In the genomic region with DNA sequence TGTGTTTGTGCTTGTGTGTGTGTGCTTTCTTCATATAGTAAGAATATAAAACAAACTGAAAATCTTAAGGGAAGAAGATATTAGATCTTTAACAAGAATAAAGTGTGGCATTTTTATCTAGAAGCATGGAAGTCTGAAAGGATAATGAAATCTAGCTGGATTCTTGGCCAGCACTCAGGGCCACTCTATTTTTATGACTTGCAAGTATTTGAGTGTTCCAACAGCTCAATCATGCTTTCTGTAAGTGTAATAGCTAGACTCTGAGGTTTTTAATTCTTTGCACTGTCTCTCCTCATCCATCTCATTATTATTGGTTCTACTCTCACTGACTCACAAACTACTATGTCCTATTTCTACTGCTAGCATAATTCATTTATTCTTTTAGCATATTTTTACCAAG, we compare ENCODE assay signal across 23 mouse cellular contexts. TPM values are rescaled to one million over a fixed set of nuclear protein-coding genes. Genes with fewer than 3 reads are reported as not detected.
"Had no signal": no experiment of that assay in that cellular context is flagged by ENCODE, and none has a peak within 500 bp of the region (broad histone marks: within the 10 kb centered on the region; RNA-seq: fewer than 3 reads in every experiment).

No protein-coding gene starts in this region.

- ATAC-seq: hindbrain, embryonic 16.5 days; hindbrain, postnatal 0 days; inflammation-experienced regulatory T-cells, adult 6 months; intestine, embryonic 15.5 days; intestine, embryonic 16.5 days; intestine, postnatal 0 days had no signal

- DNase-seq: heart, postnatal 10 days; heart, postnatal 14 days; heart, postnatal 36 days; heart, postnatal 4 days; kidney, adult 11 months; kidney, adult 18-20 months; kidney, adult 2 months; kidney, adult 8-10 months; kidney, adult 9 months; kidney, postnatal 10 days; kidney, postnatal 14 days; kidney, postnatal 25 days; kidney, postnatal 36 days; kidney, postnatal 4 days; layer of hippocampus, adult 9-11 months; layer of hippocampus, postnatal 36 days had no signal

RNA-seq across cellular contexts. Expression of gene Grik2, which starts 5.6 kb away (rescaled TPM):
- total RNA-seq: hematopoietic stem cell, adult 5-6 weeks had no signal
- polyA plus RNA-seq: inflammation-experienced regulatory T-cells, adult 6 months had no signal
